Mouse (Mus musculus): ENCODE measurements around the gene Lingo2. TPM values are rescaled to one million over a fixed set of nuclear protein-coding genes. Genes with fewer than 3 reads are reported as not detected.
"Not testable (repeated sequence)": the region's sequence is repeated elsewhere in the genome, so short reads cannot be mapped to it uniquely, and the experiment has no call there.

Lingo2 gene
- polyA plus RNA-seq, 1 experiment = 13.1 TPM

- peak; percentile 68 for DNase-seq (ENCODE audit: low read depth)
- TF ChIP-seq CTCF (IDR thresholded peaks at IDR 0.05; ENCODE audit: borderline replicate concordance, extremely low read depth, insufficient read depth, insufficient read length) (no peak), POLR2A (IDR thresholded peaks at IDR 0.05; ENCODE audit: borderline replicate concordance, extremely low read depth, insufficient read depth, insufficient read length, poor library complexity, severe bottlenecking) (no peak)
Observed at GRCm38 (mm10) chr4:36078910-36079525, 872.5 kb downstream of the Lingo2 start.

- not testable (repeated sequence) for DNase-seq (ENCODE audit: low read depth)
Observed at GRCm38 (mm10) chr4:36064701-36065100, 886.8 kb downstream of the Lingo2 start.

GRCm38 (mm10) chr4:36052791-36053376, 898.7 kb downstream of the Lingo2 start:
- TF ChIP-seq POLR2A (IDR thresholded peaks at IDR 0.05; ENCODE audit: borderline replicate concordance, extremely low read depth, insufficient read depth, insufficient read length, poor library complexity, severe bottlenecking) = no peak
- TF ChIP-seq CTCF (IDR thresholded peaks at IDR 0.05; ENCODE audit: borderline replicate concordance, extremely low read depth, insufficient read depth, insufficient read length) = no peak

GRCm38 (mm10) chr4:36040361-36040760, 911.2 kb downstream of the Lingo2 start:
- TF ChIP-seq POLR2A (IDR thresholded peaks at IDR 0.05; ENCODE audit: borderline replicate concordance, extremely low read depth, insufficient read depth, insufficient read length, poor library complexity, severe bottlenecking) (no peak), CTCF (IDR thresholded peaks at IDR 0.05; ENCODE audit: borderline replicate concordance, extremely low read depth, insufficient read depth, insufficient read length) (no peak)
- DNase-seq (ENCODE audit: low read depth) = peak; percentile 32

More at GRCm38 (mm10) chr4:36052791-36053376, 898.7 kb downstream of the Lingo2 start:
- peak; percentile 20 for DNase-seq (ENCODE audit: low read depth)

- no peak for TF ChIP-seq CTCF (IDR thresholded peaks at IDR 0.05; ENCODE audit: borderline replicate concordance, extremely low read depth, insufficient read depth, insufficient read length)
- no peak for TF ChIP-seq POLR2A (IDR thresholded peaks at IDR 0.05; ENCODE audit: borderline replicate concordance, extremely low read depth, insufficient read depth, insufficient read length, poor library complexity, severe bottlenecking)
- DNase-seq (ENCODE audit: low read depth) = peak; percentile 9
Observed at GRCm38 (mm10) chr4:36038742-36039141, 912.8 kb downstream of the Lingo2 start.

- no peak for DNase-seq (ENCODE audit: low read depth)
- TF ChIP-seq CTCF (IDR thresholded peaks at IDR 0.05; ENCODE audit: borderline replicate concordance, extremely low read depth, insufficient read depth, insufficient read length) = no peak
- TF ChIP-seq POLR2A (IDR thresholded peaks at IDR 0.05; ENCODE audit: borderline replicate concordance, extremely low read depth, insufficient read depth, insufficient read length, poor library complexity, severe bottlenecking) = no peak
Observed at GRCm38 (mm10) chr4:36032039-36032438, 919.5 kb downstream of the Lingo2 start.

DNA sequence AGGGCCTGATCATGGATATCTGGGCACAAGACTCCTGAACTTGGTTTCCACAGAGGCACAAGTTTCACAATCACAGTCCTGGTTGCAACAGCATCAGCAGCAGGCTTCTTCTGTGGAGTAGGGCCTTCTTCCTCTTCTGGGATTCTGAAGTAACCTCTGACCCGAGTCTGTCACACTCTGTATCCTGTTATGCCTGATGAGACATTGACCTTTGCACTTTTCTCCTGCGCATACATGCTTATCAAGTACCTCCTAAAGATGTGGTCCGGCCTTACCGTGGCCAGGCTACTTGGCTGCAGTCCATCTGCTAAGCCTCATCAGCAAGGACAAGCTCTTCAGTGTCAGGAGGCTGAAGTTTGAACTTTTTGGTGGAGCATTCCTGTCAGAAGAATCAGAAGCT, 937.4 kb downstream of the Lingo2 start:
- no peak for DNase-seq (ENCODE audit: low read depth)
- no peak for TF ChIP-seq POLR2A (IDR thresholded peaks at IDR 0.05; ENCODE audit: borderline replicate concordance, extremely low read depth, insufficient read depth, insufficient read length, poor library complexity, severe bottlenecking)
- no peak for TF ChIP-seq CTCF (IDR thresholded peaks at IDR 0.05; ENCODE audit: borderline replicate concordance, extremely low read depth, insufficient read depth, insufficient read length)

GRCm38 (mm10) chr4:35992005-35992763, 959.4 kb downstream of the Lingo2 start:
- DNase-seq (ENCODE audit: low read depth) = peak; percentile 11

GRCm38 (mm10) chr4:35986012-35986411, 965.5 kb downstream of the Lingo2 start:
- TF ChIP-seq POLR2A (IDR thresholded peaks at IDR 0.05; ENCODE audit: borderline replicate concordance, extremely low read depth, insufficient read depth, insufficient read length, poor library complexity, severe bottlenecking) = no peak
- TF ChIP-seq CTCF (IDR thresholded peaks at IDR 0.05; ENCODE audit: borderline replicate concordance, extremely low read depth, insufficient read depth, insufficient read length) = no peak
- DNase-seq (ENCODE audit: low read depth) = no peak

More at GRCm38 (mm10) chr4:35992005-35992763, 959.4 kb downstream of the Lingo2 start:
- TF ChIP-seq POLR2A (IDR thresholded peaks at IDR 0.05; ENCODE audit: borderline replicate concordance, extremely low read depth, insufficient read depth, insufficient read length, poor library complexity, severe bottlenecking) = no peak
- no peak for TF ChIP-seq CTCF (IDR thresholded peaks at IDR 0.05; ENCODE audit: borderline replicate concordance, extremely low read depth, insufficient read depth, insufficient read length)

GRCm38 (mm10) chr4:35963532-35963931, 988.0 kb downstream of the Lingo2 start:
- DNase-seq (ENCODE audit: low read depth) = peak; percentile 30
- TF ChIP-seq CTCF (IDR thresholded peaks at IDR 0.05; ENCODE audit: borderline replicate concordance, extremely low read depth, insufficient read depth, insufficient read length) (no peak), POLR2A (IDR thresholded peaks at IDR 0.05; ENCODE audit: borderline replicate concordance, extremely low read depth, insufficient read depth, insufficient read length, poor library complexity, severe bottlenecking) (no peak)

- DNase-seq (ENCODE audit: low read depth) = no peak
Observed at GRCm38 (mm10) chr4:35951894-35952293, 999.7 kb downstream of the Lingo2 start.

More at GRCm38 (mm10) chr4:35951894-35952293, 999.7 kb downstream of the Lingo2 start:
- no peak for TF ChIP-seq CTCF (IDR thresholded peaks at IDR 0.05; ENCODE audit: borderline replicate concordance, extremely low read depth, insufficient read depth, insufficient read length)
- TF ChIP-seq POLR2A (IDR thresholded peaks at IDR 0.05; ENCODE audit: borderline replicate concordance, extremely low read depth, insufficient read depth, insufficient read length, poor library complexity, severe bottlenecking) = no peak
